In genomic region chr5:142902506-142903314, GRCm38 (mm10) we compare ENCODE assay signal across 8 mouse cellular contexts. TPM values are rescaled to one million over a fixed set of nuclear protein-coding genes. Genes with fewer than 3 reads are reported as not detected.
A peak's percentile ranks its signal among the peaks of the same experiment; 100 is the strongest.
DNase-seq lines count a peak whose midpoint lies in the region; ATAC-seq and TF ChIP-seq lines count a peak whose summit lies in the region.

No protein-coding gene starts in this region.

- H3K79me2 ChIP-seq in C2C12 (ENCODE audit: control insufficient read depth, insufficient read depth), result peaks cover 54% of the 10 kb centered on the region

- peaks cover 43% of the 10 kb centered on the region for H3K4me1 ChIP-seq in forebrain, embryonic 15.5 days
- H3K4me1 ChIP-seq in liver, embryonic 13.5 days (replicated peaks), result peaks cover 45% of the 10 kb centered on the region
- peaks cover 9% of the 10 kb centered on the region for H3K4me1 ChIP-seq in kidney, adult 2 months (ENCODE audit: control insufficient read depth, insufficient read depth, low read length)

- 56% methylated on average over 5 of the region's 5 CpGs for WGBS in forebrain, embryonic 15.5 days
- 68% methylated on average over 5 of the region's 5 CpGs for WGBS in liver, embryonic 13.5 days (ENCODE audit: insufficient replicate concordance)
- 48% methylated on average over 5 of the region's 5 CpGs for WGBS in kidney, adult 2 months

- TF ChIP-seq POLR2A in kidney, adult 2 months (IDR thresholded peaks at IDR 0.05; ENCODE audit: low read depth, low read length), result no peak

- H3K27ac ChIP-seq in forebrain, embryonic 15.5 days (replicated peaks), result peak overlapping the region; percentile 49
- H3K27ac ChIP-seq in liver, embryonic 13.5 days, result peak overlapping the region; percentile 58
- no peak overlapping the region for H3K27ac ChIP-seq in kidney, adult 2 months (ENCODE audit: insufficient read depth, low read depth, low read length)

- H3K4me3 ChIP-seq in C2C12 (ENCODE audit: insufficient read depth, poor library complexity, severe bottlenecking), result peak overlapping the region; percentile 99
- peak overlapping the region; percentile 13 for H3K4me3 ChIP-seq in forebrain, embryonic 15.5 days
- no peak overlapping the region; the same call in 1 of the 2 replicates for H3K4me3 ChIP-seq in liver, embryonic 13.5 days (replicated peaks)
- H3K4me3 ChIP-seq in kidney, adult 2 months (ENCODE audit: insufficient read depth, low read depth, low read length), result no peak overlapping the region

- H3K9me3 ChIP-seq in forebrain, embryonic 15.5 days, result no peaks in the 10 kb centered on the region
- no peaks in the 10 kb centered on the region for H3K9me3 ChIP-seq in liver, embryonic 13.5 days (replicated peaks)

- H3K79me3 ChIP-seq in C2C12 (ENCODE audit: low read depth), result peaks cover 28% of the 10 kb centered on the region

- ATAC-seq in forebrain, embryonic 15.5 days (replicated peaks), result no peak
- no peak for ATAC-seq in liver, embryonic 13.5 days (ENCODE audit: low read depth)

- DNase-seq in 3134 (ENCODE audit: extremely low read depth, insufficient read length, low spot score), result peak; percentile 59
- DNase-seq in liver, embryonic 13.5 days, result no peak
- no peak for DNase-seq in urinary bladder, postnatal 10 days (ENCODE audit: low spot score)
- DNase-seq in cerebellum, postnatal 14 days, result no peak
- no peak for DNase-seq in layer of hippocampus, adult 8-10 months (ENCODE audit: low spot score in 2 of 2)
- no peak for DNase-seq in kidney, adult 2 months

- H3K27me3 ChIP-seq in C2C12 (ENCODE audit: control insufficient read depth, insufficient read depth, insufficient read length), result no peaks in the 10 kb centered on the region
- H3K27me3 ChIP-seq in forebrain, embryonic 15.5 days, result no peaks in the 10 kb centered on the region
- no peaks in the 10 kb centered on the region for H3K27me3 ChIP-seq in liver, embryonic 13.5 days
- H3K27me3 ChIP-seq in kidney, adult 2 months (replicated peaks; ENCODE audit: control insufficient read depth, insufficient read depth, low read length), result no peaks in the 10 kb centered on the region

- TF ChIP-seq CTCF in C2C12 (IDR thresholded peaks at IDR 0.05; ENCODE audit: control insufficient read depth, insufficient read depth, insufficient read length), result no peak
- no peak for TF ChIP-seq CTCF in kidney, adult 2 months (conservative IDR thresholded peaks at IDR 0.05; ENCODE audit: insufficient read depth, insufficient read length, low read depth, low read length)

- H3K9ac ChIP-seq in forebrain, embryonic 15.5 days (replicated peaks), result 0 out of 2 replicates have a peak overlapping the region, but pooled peaks have one; percentile 6
- H3K9ac ChIP-seq in liver, embryonic 13.5 days, result 0 out of 2 replicates have a peak overlapping the region, but pooled peaks have one; percentile 12

- peak overlapping the region; percentile 31 for H3K4me2 ChIP-seq in forebrain, embryonic 15.5 days (replicated peaks)
- H3K4me2 ChIP-seq in liver, embryonic 13.5 days, result 0 out of 2 replicates have a peak overlapping the region, but pooled peaks have one; percentile 7

- peaks cover 66% of the 10 kb centered on the region for H3K36me3 ChIP-seq in C2C12 (ENCODE audit: control insufficient read depth, insufficient read depth)
- peaks cover 62% of the 10 kb centered on the region for H3K36me3 ChIP-seq in forebrain, embryonic 15.5 days
- H3K36me3 ChIP-seq in liver, embryonic 13.5 days, result peaks cover 68% of the 10 kb centered on the region
- peaks cover 16% of the 10 kb centered on the region; the same call in 1 of the 2 replicates for H3K36me3 ChIP-seq in kidney, adult 2 months (ENCODE audit: control insufficient read depth, insufficient read depth, low read length)

- H3ac ChIP-seq in C2C12 (ENCODE audit: control insufficient read depth, insufficient read length, low read depth), result peak overlapping the region; percentile 4

TF ChIP-seq in C2C12, 6 proteins besides CTCF, POLR2A, EP300 and RAD21:
- TF ChIP-seq MYOG (IDR thresholded peaks at IDR 0.05; ENCODE audit: control insufficient read depth, extremely low read depth, insufficient read length) (no peak), FOSL1 (IDR thresholded peaks at IDR 0.05; ENCODE audit: insufficient read depth, low read length, poor library complexity, severe bottlenecking) (no peak), USF1 (IDR thresholded peaks at IDR 0.05; ENCODE audit: low read depth) (no peak), MYOD1 (IDR thresholded peaks at IDR 0.05; ENCODE audit: control insufficient read depth, insufficient read length, low read depth) (no peak), MAX (IDR thresholded peaks at IDR 0.05) (no peak), CEBPB (IDR thresholded peaks at IDR 0.05; ENCODE audit: low read depth) (no peak)
TF ChIP-seq in C2C12: peak in this region for 0.

RNA-seq across cellular contexts. Expression of gene Actb, which starts 3.8 kb away (rescaled TPM):
- 6,665 TPM for polyA plus RNA-seq in C2C12 (2012; fragmentation: generic; extraction: Trizol)
- polyA plus RNA-seq in forebrain, embryonic 15.5 days (2015; fragmentation: Nextera tagmentation; extraction: Ambion mirVana), result 16,767 and 16,970 TPM in 2 replicates
- polyA plus RNA-seq in liver, embryonic 13.5 days (2015; fragmentation: Nextera tagmentation; extraction: Ambion mirVana), result 8,250 and 9,425 TPM in 2 replicates
- 1,000 to 10,000 TPM; 2,836 to 3,420 (median 3,105) TPM for total RNA-seq in layer of hippocampus, adult 8-10 months (2022)
- 2,111 and 2,511 TPM in 2 replicates for polyA plus RNA-seq in kidney, adult 2 months (2012; rRNA removed)

RNA-seq across cellular contexts. Expression of gene Fbxl18, which starts 7.5 kb away (rescaled TPM):
- 9.5 TPM for polyA plus RNA-seq in C2C12 (2012; fragmentation: generic; extraction: Trizol)
- polyA plus RNA-seq in forebrain, embryonic 15.5 days (2015; fragmentation: Nextera tagmentation; extraction: Ambion mirVana), result 32.6 and 34.2 TPM in 2 replicates
- polyA plus RNA-seq in liver, embryonic 13.5 days (2015; fragmentation: Nextera tagmentation; extraction: Ambion mirVana), result 3.7 and 4.2 TPM in 2 replicates
- total RNA-seq in layer of hippocampus, adult 8-10 months (2022), result 10 to 100 TPM; 32.3 to 41.1 (median 33.8) TPM
- polyA plus RNA-seq in kidney, adult 2 months (2012; rRNA removed), result 11.5 and 17.2 TPM in 2 replicates

RNA-seq across cellular contexts. Expression of gene Fscn1, which starts 57.4 kb away (rescaled TPM):
- 583 TPM for polyA plus RNA-seq in C2C12 (2012; fragmentation: generic; extraction: Trizol)
- 521 and 538 TPM in 2 replicates for polyA plus RNA-seq in forebrain, embryonic 15.5 days (2015; fragmentation: Nextera tagmentation; extraction: Ambion mirVana)
- 29.5 and 38.3 TPM in 2 replicates for polyA plus RNA-seq in liver, embryonic 13.5 days (2015; fragmentation: Nextera tagmentation; extraction: Ambion mirVana)
- 100 to 1,000 TPM; 150 to 174 (median 163) TPM for total RNA-seq in layer of hippocampus, adult 8-10 months (2022)
- 23.1 and 28.5 TPM in 2 replicates for polyA plus RNA-seq in kidney, adult 2 months (2012; rRNA removed)

Comparison
In these comparisons a context has a peak if more than half of its experiments do, and no peak if none do; other contexts are left out.
1. H3K4me3 ChIP-seq: peak in C2C12 (single experiment) and forebrain, embryonic 15.5 days (single experiment); none in liver, embryonic 13.5 days (single experiment) and kidney, adult 2 months (single experiment).
2. RNA of gene Fscn1, which starts 57.4 kb away (polyA plus RNA-seq): 583 TPM in C2C12 (single experiment) and 521 to 538 TPM in forebrain, embryonic 15.5 days; 29.5 to 38.3 TPM in liver, embryonic 13.5 days and 23.1 to 28.5 TPM in kidney, adult 2 months; every median in the first group is over 10 times any median in the second.